Mouse (Mus musculus): ENCODE results near the gene Pi4ka. TPM values are rescaled to one million over a fixed set of nuclear protein-coding genes. Genes with fewer than 3 reads are reported as not detected.
A peak's percentile ranks its signal among the peaks of the same experiment; 100 is the strongest.

The Pi4ka gene
- total RNA-seq, 2 experiments from 2014 or later = 343 to 370 TPM

DNA sequence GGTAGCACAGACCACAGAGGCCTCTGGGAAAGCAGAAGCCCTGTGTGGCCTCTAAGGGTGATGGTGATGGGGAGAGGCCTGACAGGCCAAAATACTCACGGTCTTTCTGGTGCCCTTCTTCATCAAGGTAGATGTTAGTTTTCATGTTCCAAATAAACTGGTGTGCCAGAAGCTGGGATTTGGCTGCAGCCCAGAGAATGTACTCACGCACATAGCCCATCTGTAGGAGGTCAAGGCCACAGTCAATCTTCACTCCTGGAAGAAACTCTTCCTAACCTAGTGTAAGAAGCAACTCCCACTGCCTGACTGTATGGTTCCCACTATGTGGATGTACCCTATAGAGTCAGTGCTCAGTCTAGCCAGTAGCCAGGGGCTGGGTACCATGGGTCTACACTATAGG, 115.1 kb downstream of the Pi4ka start:
- no peak for TF ChIP-seq CTCF (IDR thresholded peaks at IDR 0.05)
- intact Hi-C loops (cut with DNase I) = no loop called here
- no peak overlapping the region for H3K27ac ChIP-seq
- DNase-seq (ENCODE audit: extremely low spot score in 1 of 2, low spot score in 2 of 2) = no peak
- H3K4me3 ChIP-seq = no peak overlapping the region

DNA sequence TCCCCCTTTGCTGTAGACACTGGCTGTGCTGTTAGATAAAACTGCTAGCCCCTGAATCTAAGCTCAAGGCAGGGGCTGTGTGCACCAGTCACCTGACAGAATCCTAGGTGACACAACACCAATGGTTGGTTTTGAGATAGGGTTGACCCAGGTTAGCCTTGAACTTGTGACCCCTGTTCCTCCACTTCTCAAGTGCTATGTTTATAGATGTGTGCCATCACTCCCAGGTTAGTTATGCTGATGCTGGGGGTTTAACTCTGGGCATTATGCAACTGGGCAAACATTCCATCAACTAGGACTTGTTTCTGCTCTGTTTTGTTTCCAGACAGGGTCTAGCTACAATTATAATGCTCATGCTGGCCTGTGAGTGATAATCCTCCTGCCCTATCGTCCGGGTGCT, 119.0 kb downstream of the Pi4ka start:
- intact Hi-C loops (cut with DNase I) = no loop called here
- no peak overlapping the region for H3K27ac ChIP-seq
- H3K4me3 ChIP-seq = no peak overlapping the region
- no peak for TF ChIP-seq CTCF (IDR thresholded peaks at IDR 0.05)
- DNase-seq (ENCODE audit: extremely low spot score in 1 of 2, low spot score in 2 of 2) = no peak

DNA sequence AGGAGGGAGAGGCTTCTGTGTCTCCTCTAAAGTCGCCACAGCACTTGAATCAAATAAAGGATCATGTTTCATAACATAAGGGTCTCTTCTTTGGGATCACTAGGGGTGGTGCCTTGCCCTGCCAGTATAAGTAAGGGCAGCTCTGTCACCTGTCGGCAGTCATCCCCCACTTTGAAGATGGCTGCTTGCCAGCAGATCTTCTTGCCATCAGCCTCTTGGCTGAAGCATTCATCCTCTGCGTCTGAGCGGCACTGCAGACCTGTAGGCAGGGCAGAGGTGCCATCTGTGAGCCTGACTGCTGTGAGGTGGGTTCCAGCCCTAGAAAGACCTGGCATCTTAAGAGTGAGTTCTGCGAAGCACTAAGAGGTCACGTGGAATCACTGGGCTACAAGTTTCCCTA, 123.0 kb downstream of the Pi4ka start:
- intact Hi-C loops (cut with DNase I) = no loop called here

DNA sequence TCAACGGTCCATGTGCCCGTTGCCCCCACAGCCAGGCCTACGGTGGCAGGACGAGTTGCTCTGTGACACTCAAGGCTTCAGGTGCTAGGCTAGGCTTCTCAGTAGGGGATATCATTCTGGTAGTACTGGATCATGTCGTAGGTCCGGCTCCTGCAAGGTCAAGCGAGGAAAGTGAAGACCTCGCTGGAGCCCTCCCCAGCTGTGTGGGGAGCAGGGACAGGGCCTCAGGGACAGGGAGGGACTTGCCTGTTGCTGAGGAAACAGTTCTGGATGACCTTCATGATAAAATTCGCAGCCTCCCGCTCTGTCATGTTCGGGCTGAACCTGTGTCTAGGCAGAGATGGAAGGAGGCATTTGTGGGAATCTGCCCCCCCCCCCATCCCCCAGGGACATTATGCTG, 125.6 kb downstream of the Pi4ka start:
- TF ChIP-seq CTCF (IDR thresholded peaks at IDR 0.05) = no peak

More for the DNA sequence above, 123.0 kb downstream of the Pi4ka start:
- Histone ChIP-seq H3K4me3 (no peak overlapping the region), H3K27ac (no peak overlapping the region)
- no peak for DNase-seq (ENCODE audit: extremely low spot score in 1 of 2, low spot score in 2 of 2)
- TF ChIP-seq CTCF (IDR thresholded peaks at IDR 0.05) = no peak

DNA sequence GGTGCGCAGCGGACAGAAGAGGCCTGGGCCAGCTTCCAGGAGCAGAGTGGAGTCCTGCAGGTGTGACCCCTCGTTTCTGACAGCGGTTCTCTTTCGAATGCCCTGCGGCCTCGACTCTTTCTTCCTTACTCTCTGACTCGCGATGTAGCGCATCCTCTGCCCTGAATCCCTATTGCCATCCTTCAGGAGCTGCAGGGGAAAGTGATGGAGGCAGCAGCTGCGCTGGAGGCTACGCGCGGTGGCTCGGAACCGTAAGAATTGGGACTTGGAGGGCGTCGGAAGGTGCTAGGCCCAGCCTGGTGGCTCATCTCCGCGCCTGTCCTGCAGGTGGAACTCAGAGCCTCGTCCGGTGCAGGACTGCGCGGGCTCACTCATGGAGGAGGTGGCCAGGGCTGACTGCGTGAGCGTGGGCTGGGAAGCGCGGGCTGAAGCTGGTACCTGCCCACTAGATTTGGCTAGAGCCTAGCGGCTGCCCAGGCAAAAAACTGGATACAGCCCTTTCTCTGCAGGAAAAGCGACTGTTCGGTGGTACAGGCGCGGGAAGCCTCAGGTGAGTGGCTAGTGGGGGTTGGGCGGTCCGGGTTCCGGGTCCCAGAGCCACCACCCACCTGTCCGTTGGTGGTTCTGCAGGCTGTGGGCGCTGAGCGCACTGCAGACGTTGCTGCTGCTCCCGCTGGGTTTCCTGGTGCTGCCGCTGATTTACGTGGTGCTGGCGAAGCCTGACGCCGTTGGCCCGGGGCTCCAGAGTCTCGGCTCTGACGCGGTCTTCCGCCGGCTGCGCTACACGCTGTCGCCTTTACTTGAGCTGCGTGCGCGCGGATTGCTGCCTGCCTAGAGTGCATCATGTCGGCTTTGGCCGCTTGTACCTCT, 128.5 kb downstream of the Pi4ka start:
- intact Hi-C loops (cut with DNase I) = loop anchor here (1.0 to 5.0 kb wide), 3 partner anchors 44 to 205 kb away; partner anchors contain the start of genes Ccdc116 and Hic2
- Histone ChIP-seq H3K27ac (peak overlapping the region; percentile 95), H3K4me3 (peak overlapping the region; percentile 60)
- peak; percentile 72 to 74 for DNase-seq (ENCODE audit: extremely low spot score in 1 of 2, low spot score in 2 of 2)
- no peak for TF ChIP-seq CTCF (IDR thresholded peaks at IDR 0.05)

More for the DNA sequence above, 125.6 kb downstream of the Pi4ka start:
- no peak for DNase-seq (ENCODE audit: extremely low spot score in 1 of 2, low spot score in 2 of 2)
- Histone ChIP-seq H3K4me3 (no peak overlapping the region), H3K27ac (peak overlapping the region; percentile 25)
- intact Hi-C loops (cut with DNase I) = no loop called here

DNA sequence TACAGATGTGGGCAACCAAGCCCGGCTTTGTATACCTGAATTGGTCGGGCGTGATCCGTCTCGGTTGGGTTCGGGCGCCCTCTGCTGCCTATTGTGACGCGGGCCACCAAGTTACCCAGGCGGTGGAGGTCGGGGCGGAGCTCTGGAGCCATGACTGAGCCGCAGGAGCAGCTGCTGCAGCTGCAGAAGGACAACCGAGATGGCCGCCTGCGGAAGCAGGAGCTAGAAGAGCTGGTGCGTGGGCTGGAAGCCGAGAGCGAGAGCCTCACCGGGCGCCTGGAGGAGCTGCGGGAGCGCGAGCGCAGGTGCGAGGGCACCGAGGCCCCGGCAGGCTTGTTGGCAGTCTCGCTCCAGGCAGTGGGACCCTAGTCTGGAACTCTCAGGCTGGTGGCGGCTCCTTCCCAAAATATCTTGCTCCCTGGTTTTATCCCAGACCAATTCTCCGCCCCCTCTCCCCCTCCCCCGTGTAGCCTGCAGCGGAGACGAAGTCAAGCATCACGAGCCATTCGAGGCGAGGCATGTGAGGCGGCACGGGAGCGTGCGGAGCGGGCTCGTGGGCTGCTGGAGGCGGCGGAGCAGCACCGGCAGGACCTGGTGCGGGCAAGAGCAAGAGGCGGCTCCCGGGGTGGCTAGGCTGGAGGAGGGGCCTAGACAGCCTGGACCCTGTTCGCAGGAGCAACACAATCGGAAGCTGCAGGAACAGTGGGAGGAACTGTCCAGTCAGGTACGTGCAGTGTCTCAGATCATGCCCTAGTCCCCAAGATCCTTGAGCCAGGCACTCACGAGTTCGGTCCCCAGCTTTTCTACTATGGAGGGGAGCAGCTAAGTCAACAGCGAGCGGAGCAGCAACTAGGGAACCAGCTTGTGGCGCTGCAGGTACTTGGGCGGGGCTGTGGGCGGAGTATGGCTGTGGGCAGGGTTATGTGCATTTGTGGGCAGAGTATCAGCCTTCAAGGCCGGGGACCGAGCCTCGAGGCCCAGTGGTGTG, 129.7 kb downstream of the Pi4ka start:
- peak; percentile 86 for TF ChIP-seq CTCF (IDR thresholded peaks at IDR 0.05)
- Histone ChIP-seq H3K4me3 (peak overlapping the region; percentile 60), H3K27ac (peak overlapping the region; percentile 95)
- peak; percentile 92 to 93 for DNase-seq (ENCODE audit: extremely low spot score in 1 of 2, low spot score in 2 of 2)
- intact Hi-C loops (cut with DNase I) = loop anchor here (1.0 to 5.0 kb wide), 5 partner anchors 43 to 204 kb away; partner anchors contain the start of genes Ccdc116 and Hic2

DNA sequence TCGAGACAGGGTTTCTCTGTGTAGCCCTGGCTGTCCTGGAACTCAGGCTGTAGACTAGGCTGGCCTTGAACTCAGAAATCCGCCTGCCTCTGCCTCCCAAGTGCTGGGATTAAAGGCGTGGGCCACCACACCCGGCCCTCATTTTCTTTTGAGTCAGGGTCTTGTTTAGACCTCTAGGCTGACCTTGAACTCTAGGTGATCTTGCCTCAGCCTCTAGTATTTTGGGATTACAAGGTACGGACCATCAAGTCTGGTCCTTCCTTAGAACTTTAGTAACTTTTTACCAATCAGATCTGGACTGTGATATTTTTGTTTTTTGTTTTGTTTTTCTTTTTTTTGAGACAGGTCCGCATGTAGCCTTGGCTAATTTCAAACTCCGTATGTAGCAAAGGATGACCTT, 130.4 kb downstream of the Pi4ka start, which contains the start of gene Tmem191c:
Gene Tmem191c, plus strand, starts transcription at position 357 of the 400 bp plus-strand sequence.
- TF ChIP-seq CTCF (IDR thresholded peaks at IDR 0.05) = no peak
- intact Hi-C loops (cut with DNase I) = loop anchor here (1.0 to 5.0 kb wide), 4 partner anchors 65 to 203 kb away; partner anchors contain the start of gene Ccdc116
- Histone ChIP-seq H3K27ac (peak within 1 kb of the TSS; percentile 95), H3K4me3 (peak within 1 kb of the TSS; percentile 60)
- DNase-seq (ENCODE audit: extremely low spot score in 1 of 2, low spot score in 2 of 2) = no peak

DNA sequence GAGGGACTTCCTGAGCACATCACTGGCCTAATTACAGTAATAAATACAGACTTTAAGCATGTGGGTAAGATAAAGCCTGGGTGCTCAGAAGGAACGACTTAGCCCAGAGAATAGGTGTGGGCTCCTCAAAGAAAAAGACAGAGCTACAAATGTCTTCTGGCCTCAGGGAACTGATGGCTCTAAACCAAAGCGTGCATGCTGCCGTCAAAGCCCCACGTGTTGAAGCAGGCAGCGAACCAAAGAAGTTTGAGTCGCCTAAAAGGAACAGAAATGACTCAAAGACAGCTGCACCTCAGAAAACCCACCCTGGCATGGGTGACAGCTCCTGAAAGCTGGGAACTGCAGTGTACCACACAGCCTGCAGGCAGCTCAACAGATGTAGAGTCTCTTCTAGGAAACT, 134.3 kb downstream of the Pi4ka start:
- intact Hi-C loops (cut with DNase I) = loop anchor here (1.0 to 5.0 kb wide), 2 partner anchors 63 to 370 kb away; no protein-coding TSS in a partner anchor

DNA sequence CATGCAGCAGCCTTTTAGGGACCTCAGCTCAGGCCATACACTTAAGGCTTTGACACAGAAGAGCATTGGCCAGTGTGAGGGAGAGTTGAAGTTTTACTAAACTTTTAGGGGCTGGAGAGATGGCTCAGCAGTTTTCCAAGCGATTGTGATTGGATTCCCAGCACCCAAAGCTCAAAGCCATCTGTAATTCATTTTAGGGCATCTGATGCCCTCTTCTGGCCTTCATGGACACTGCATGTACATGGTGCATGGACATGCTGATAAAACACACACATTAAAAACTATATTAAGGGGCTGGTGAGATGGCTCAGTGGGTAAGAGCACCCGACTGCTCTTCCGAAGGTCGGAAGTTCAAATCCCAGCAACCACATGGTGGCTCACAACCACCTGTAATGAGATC, 135.0 kb downstream of the Pi4ka start:
- peak; percentile 62 for TF ChIP-seq CTCF (IDR thresholded peaks at IDR 0.05)
- DNase-seq (ENCODE audit: extremely low spot score in 1 of 2, low spot score in 2 of 2) = no peak
- Histone ChIP-seq H3K4me3 (no peak overlapping the region), H3K27ac (no peak overlapping the region)
- intact Hi-C loops (cut with DNase I) = loop anchor here (1.0 to 5.0 kb wide), 2 partner anchors 62 to 369 kb away; no protein-coding TSS in a partner anchor

More for the DNA sequence above, 134.3 kb downstream of the Pi4ka start:
- Histone ChIP-seq H3K27ac (no peak overlapping the region), H3K4me3 (no peak overlapping the region)
- no peak for DNase-seq (ENCODE audit: extremely low spot score in 1 of 2, low spot score in 2 of 2)
- TF ChIP-seq CTCF (IDR thresholded peaks at IDR 0.05) = no peak

DNA sequence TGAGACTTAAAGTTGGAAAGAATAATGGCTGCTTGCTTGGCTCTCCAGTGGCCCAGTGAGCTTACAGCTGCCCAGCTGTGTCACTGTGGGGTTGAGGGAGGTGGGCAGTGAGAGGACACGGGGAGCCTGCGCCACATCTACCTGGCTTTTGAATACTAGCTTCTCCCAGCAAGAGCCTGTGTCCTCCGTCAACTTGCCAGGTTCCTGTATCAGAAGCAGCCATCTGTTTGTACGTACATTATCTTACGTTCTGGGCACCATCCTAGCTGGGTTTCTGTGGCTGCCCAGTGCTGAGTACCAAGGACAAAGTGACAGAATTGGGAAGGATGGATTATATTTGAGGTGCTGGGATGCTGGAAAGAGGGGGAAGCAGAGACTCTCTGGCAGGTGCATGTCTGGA, 136.2 kb downstream of the Pi4ka start:
- no peak for TF ChIP-seq CTCF (IDR thresholded peaks at IDR 0.05)
- intact Hi-C loops (cut with DNase I) = loop anchor here (5.0 kb wide), 1 partner anchor 368 kb away; no protein-coding TSS in a partner anchor

DNA sequence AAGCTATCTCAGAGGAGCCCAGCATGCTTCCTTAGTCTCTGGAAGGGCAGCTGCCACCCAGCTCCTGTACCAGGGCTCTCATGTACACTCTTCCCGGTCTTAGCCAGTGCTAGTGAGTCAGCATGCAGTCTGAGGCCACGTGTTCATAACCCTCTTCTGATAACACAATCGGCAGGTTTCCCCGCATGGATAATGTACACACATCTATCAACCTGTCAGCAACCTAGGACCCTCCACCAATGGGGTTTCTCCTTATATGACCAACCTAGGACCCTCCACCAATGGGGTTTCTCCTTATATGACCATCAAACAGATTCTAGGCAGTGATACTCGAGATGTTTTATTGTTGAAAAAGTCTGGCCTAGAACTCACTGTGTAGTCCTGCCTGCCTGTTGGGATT, 138.2 kb downstream of the Pi4ka start:
- Histone ChIP-seq H3K4me3 (no peak overlapping the region), H3K27ac (no peak overlapping the region)
- no peak for DNase-seq (ENCODE audit: extremely low spot score in 1 of 2, low spot score in 2 of 2)
- no peak for TF ChIP-seq CTCF (IDR thresholded peaks at IDR 0.05)
- intact Hi-C loops (cut with DNase I) = no loop called here

More for the DNA sequence above, 136.2 kb downstream of the Pi4ka start:
- Histone ChIP-seq H3K27ac (no peak overlapping the region), H3K4me3 (no peak overlapping the region)
- no peak for DNase-seq (ENCODE audit: extremely low spot score in 1 of 2, low spot score in 2 of 2)

Data from left cerebral cortex, adult 2 months (tissue).